Mouse (Mus musculus): ENCODE data around the gene Rtn2. TPM values are rescaled to one million over a fixed set of nuclear protein-coding genes. Genes with fewer than 3 reads are reported as not detected.

Rtn2 gene
- 53.7 and 57.0 TPM in 2 replicates for polyA plus RNA-seq (2014; fragmentation: Nextera tagmentation; extraction: Ambion mirVana)

DNA sequence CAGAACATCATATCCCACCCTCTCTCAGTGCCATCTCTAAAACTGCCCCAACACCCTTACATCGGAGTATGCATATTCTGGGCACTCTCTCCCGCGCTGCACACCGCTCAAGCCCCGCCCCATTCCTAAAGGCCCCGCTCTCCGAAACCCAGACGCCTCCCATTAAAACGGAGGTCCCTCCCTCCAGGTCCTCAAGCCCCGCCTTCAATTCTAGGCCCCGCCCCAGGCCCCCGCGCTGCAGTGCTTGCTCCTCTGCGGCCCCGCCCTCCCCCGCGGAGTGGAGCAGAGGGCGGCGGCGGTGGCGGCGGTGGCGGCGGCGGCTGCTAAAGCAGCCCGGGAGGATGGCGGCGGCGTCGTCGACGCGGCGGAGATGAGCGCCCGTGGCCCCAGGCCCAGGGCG, at the start of gene Rtn2:
Rtn2 (plus strand) TSS at position 240 of the 400 bp plus-strand sequence.
- peak; percentile 83 for DNase-seq (ENCODE audit: low spot score)
- H3K9ac ChIP-seq (ENCODE audit: low read depth, low read length): peak within 1 kb of the TSS; percentile 60
- peak; percentile 74 for ATAC-seq (ENCODE audit: low read depth)
- H3K36me3 ChIP-seq (ENCODE audit: control insufficient read depth, insufficient read depth, low read length): no peaks in the 10 kb centered on the region
- peak within 1 kb of the TSS; percentile 99 for H3K4me2 ChIP-seq (ENCODE audit: low read depth, low read length)
- WGBS: 2% methylated on average over 29 of the region's 37 CpGs
- H3K27ac ChIP-seq (replicated peaks; ENCODE audit: low read depth, low read length): no peak within 1 kb of the TSS
- peak within 1 kb of the TSS; percentile 62 for H3K4me3 ChIP-seq (ENCODE audit: low read depth, low read length)
- peaks cover 53% of the 10 kb centered on the region for H3K27me3 ChIP-seq (replicated peaks; ENCODE audit: control insufficient read depth, insufficient read depth, low read length)
- no peaks in the 10 kb centered on the region for H3K9me3 ChIP-seq (ENCODE audit: control insufficient read depth, low read length)
- H3K4me1 ChIP-seq (ENCODE audit: control insufficient read depth, insufficient read depth, low read length): no peaks in the 10 kb centered on the region

DNA sequence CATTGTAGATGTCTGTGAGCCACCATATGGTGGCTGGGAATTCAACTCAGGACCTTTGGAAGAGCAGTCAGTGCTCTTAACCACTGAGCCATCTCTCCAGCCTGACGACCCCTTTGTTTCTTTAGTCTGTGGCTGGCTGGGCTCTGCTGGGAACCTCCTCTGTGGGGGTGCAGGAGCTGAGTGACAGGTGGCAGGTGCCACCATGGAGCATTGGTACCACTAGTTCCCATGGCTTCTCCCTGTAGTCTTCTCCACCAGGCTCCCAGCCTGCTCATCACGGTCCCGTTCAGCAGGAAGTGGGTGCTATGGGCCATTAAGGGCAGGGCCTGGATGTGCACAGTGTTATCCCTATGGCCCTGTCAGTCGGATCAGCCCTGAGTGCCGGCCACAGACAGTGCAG, 47.8 kb upstream of the Rtn2 start:
- Histone ChIP-seq H3K27ac (replicated peaks; ENCODE audit: low read depth, low read length) (no peak overlapping the region), H3K4me3 (ENCODE audit: low read depth, low read length) (no peak overlapping the region), H3K36me3 (ENCODE audit: control insufficient read depth, insufficient read depth, low read length) (no peaks in the 10 kb centered on the region), H3K4me1 (ENCODE audit: control insufficient read depth, insufficient read depth, low read length) (0 out of 2 replicates have a peak, but pooled peaks cover 1% of the 10 kb centered on the region), H3K9ac (ENCODE audit: low read depth, low read length) (no peak overlapping the region), H3K4me2 (ENCODE audit: low read depth, low read length) (no peak overlapping the region), H3K9me3 (ENCODE audit: control insufficient read depth, low read length) (no peaks in the 10 kb centered on the region), H3K27me3 (replicated peaks; ENCODE audit: control insufficient read depth, insufficient read depth, low read length) (no peaks in the 10 kb centered on the region)
- 81% methylated on average over 5 of the region's 5 CpGs for WGBS
- DNase-seq (ENCODE audit: low spot score): no peak
- no peak for ATAC-seq (ENCODE audit: low read depth)

DNA sequence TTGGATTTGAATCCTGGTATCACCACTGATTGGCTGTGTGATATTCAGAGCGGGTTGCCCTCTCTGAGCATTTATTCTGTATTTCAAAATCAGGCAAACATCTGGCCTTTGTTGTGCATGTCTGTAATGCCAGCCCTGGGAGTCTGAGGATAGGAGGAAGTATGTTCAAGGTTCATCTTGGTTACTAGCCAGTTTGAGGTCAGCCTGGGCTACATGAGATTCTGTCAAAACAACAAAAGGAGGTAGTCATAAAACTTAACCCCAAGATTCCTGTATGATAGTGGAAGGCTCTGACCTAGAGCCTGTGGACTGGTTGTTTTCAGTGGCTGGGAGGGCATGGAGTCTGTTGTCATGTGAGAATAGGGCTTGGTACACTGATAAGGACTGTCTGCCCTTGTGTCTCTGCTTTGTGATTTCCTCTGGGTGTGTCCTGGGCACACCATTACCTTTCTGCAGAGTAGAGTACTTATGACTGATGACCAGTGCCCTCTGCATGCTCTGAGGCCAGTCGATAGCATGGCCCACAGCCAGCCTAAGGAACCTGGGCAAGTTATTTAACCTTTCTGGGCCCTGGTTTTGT, 47.2 kb upstream of the Rtn2 start:
- H3K27me3 ChIP-seq (replicated peaks; ENCODE audit: control insufficient read depth, insufficient read depth, low read length): no peaks in the 10 kb centered on the region
- 92% methylated on average over 2 of the region's 2 CpGs for WGBS
- ATAC-seq (ENCODE audit: low read depth): no peak

DNA sequence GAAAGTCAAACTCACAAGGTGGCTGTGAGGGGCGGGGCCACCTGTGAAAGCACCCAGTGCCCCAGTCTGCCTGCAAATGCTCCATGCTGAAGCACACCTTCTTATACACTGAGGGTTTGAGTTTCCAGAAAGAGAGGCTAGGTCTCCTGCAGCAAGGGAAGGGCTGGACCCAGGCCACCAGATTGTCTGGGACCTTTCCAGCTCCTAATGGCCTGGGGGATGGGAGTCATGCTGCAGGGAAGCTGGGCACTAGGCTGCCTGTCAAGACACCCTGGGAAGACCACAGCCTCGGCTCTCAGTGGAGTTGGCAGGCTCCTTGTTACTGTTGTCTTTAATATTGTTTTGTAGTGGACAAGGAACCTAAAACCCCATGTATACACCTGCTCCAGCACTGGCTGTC, 46.0 kb upstream of the Rtn2 start:
- Histone ChIP-seq H3K27ac (replicated peaks; ENCODE audit: low read depth, low read length) (no peak overlapping the region), H3K4me3 (ENCODE audit: low read depth, low read length) (no peak overlapping the region), H3K4me2 (ENCODE audit: low read depth, low read length) (no peak overlapping the region), H3K9me3 (ENCODE audit: control insufficient read depth, low read length) (no peaks in the 10 kb centered on the region), H3K36me3 (ENCODE audit: control insufficient read depth, insufficient read depth, low read length) (no peaks in the 10 kb centered on the region), H3K4me1 (ENCODE audit: control insufficient read depth, insufficient read depth, low read length) (no peaks in the 10 kb centered on the region), H3K27me3 (replicated peaks; ENCODE audit: control insufficient read depth, insufficient read depth, low read length) (no peaks in the 10 kb centered on the region), H3K9ac (ENCODE audit: low read depth, low read length) (no peak overlapping the region)
- DNase-seq (ENCODE audit: low spot score): no peak
- no peak for ATAC-seq (ENCODE audit: low read depth)
- WGBS: 74% methylated on average over 2 of the region's 2 CpGs

More for the DNA sequence above, 47.2 kb upstream of the Rtn2 start:
- Histone ChIP-seq H3K9me3 (ENCODE audit: control insufficient read depth, low read length) (no peaks in the 10 kb centered on the region), H3K4me1 (ENCODE audit: control insufficient read depth, insufficient read depth, low read length) (no peaks in the 10 kb centered on the region), H3K4me3 (ENCODE audit: low read depth, low read length) (no peak overlapping the region), H3K36me3 (ENCODE audit: control insufficient read depth, insufficient read depth, low read length) (no peaks in the 10 kb centered on the region), H3K4me2 (ENCODE audit: low read depth, low read length) (no peak overlapping the region), H3K27ac (replicated peaks; ENCODE audit: low read depth, low read length) (no peak overlapping the region), H3K9ac (ENCODE audit: low read depth, low read length) (no peak overlapping the region)
- DNase-seq (ENCODE audit: low spot score): no peak

DNA sequence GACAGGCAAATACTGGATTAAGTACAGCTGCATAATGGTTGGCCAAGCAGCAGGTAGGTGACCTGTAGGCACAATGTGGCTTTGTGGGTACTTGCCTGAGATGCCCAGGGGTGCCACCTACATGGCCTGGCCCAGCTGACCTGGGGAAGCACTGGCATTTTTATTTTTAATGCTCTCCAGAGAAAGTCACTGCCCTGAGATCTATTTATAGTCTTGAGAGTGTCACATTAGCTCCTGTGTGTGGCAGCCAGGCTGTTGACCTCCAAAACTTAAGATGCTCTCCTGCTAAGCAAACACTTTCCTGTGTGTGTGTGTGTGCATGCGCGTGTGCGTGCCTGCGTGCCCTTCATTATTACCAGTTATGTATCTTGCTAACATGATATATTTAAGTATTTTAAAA, 44.1 kb upstream of the Rtn2 start:
- H3K4me2 ChIP-seq (ENCODE audit: low read depth, low read length): no peak overlapping the region
- H3K9me3 ChIP-seq (ENCODE audit: control insufficient read depth, low read length): no peaks in the 10 kb centered on the region
- no peak overlapping the region for H3K4me3 ChIP-seq (ENCODE audit: low read depth, low read length)
- WGBS: 95% methylated on average over 4 of the region's 4 CpGs
- H3K36me3 ChIP-seq (ENCODE audit: control insufficient read depth, insufficient read depth, low read length): no peaks in the 10 kb centered on the region
- no peak for DNase-seq (ENCODE audit: low spot score)
- H3K9ac ChIP-seq (ENCODE audit: low read depth, low read length): no peak overlapping the region
- no peaks in the 10 kb centered on the region for H3K27me3 ChIP-seq (replicated peaks; ENCODE audit: control insufficient read depth, insufficient read depth, low read length)
- H3K27ac ChIP-seq (replicated peaks; ENCODE audit: low read depth, low read length): no peak overlapping the region
- ATAC-seq (ENCODE audit: low read depth): no peak
- no peaks in the 10 kb centered on the region for H3K4me1 ChIP-seq (ENCODE audit: control insufficient read depth, insufficient read depth, low read length)

DNA sequence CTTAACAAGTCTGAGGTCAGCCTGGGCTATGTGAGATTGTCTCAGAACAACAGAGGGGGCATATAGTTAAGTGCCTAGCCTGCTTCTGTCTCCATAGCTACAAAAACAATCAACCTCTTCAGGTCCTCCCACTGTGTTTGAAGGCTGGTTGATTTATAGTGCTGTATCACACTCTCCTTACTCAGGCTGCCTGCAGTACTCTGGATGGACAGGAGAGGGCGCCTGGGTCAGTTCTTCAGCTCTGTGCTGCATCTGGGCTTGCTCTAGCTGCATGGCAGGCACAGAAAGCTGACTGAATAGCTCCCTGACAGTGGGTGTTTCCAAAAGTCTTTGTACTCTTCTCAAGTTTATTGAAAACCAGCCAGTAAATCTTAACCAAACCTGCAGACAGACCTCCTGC, 43.0 kb upstream of the Rtn2 start:
- WGBS: 0% methylated on average over 1 of the region's 1 CpGs
- Histone ChIP-seq H3K9ac (ENCODE audit: low read depth, low read length) (no peak overlapping the region), H3K4me3 (ENCODE audit: low read depth, low read length) (no peak overlapping the region), H3K9me3 (ENCODE audit: control insufficient read depth, low read length) (no peaks in the 10 kb centered on the region), H3K27ac (replicated peaks; ENCODE audit: low read depth, low read length) (no peak overlapping the region), H3K4me2 (ENCODE audit: low read depth, low read length) (no peak overlapping the region), H3K36me3 (ENCODE audit: control insufficient read depth, insufficient read depth, low read length) (no peaks in the 10 kb centered on the region), H3K27me3 (replicated peaks; ENCODE audit: control insufficient read depth, insufficient read depth, low read length) (no peaks in the 10 kb centered on the region), H3K4me1 (ENCODE audit: control insufficient read depth, insufficient read depth, low read length) (no peaks in the 10 kb centered on the region)
- ATAC-seq (ENCODE audit: low read depth) (peak; percentile 92), DNase-seq (ENCODE audit: low spot score) (peak; percentile 89)

DNA sequence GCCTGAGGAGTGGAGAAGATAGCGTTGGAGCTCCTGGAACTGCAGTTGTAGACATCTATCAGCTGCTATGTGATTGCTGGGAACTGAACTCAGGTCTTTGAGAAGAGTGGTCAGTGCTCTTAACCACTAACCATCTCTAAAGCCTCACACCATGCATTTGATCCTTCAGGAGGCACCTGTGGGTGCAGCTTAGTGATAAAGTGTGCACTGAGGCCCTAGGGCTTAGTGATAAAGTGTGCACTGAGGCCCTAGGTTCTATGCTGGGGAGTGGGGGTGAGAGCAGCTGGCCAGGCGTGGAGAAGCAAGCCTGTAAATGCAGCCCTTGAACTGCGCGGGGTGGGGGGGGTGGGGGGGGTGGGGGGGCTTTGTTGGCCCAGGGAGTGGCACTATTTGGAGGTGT, 42.4 kb upstream of the Rtn2 start:
- Histone ChIP-seq H3K4me3 (ENCODE audit: low read depth, low read length) (no peak overlapping the region), H3K9me3 (ENCODE audit: control insufficient read depth, low read length) (no peaks in the 10 kb centered on the region), H3K9ac (ENCODE audit: low read depth, low read length) (no peak overlapping the region), H3K27ac (replicated peaks; ENCODE audit: low read depth, low read length) (no peak overlapping the region), H3K36me3 (ENCODE audit: control insufficient read depth, insufficient read depth, low read length) (peaks cover 3% of the 10 kb centered on the region; the same call in 1 of the 2 replicates), H3K27me3 (replicated peaks; ENCODE audit: control insufficient read depth, insufficient read depth, low read length) (no peaks in the 10 kb centered on the region), H3K4me1 (ENCODE audit: control insufficient read depth, insufficient read depth, low read length) (no peaks in the 10 kb centered on the region), H3K4me2 (ENCODE audit: low read depth, low read length) (no peak overlapping the region)
- 59% methylated on average over 1 of the region's 4 CpGs for whole genome bisulfite sequencing
- ATAC-seq (ENCODE audit: low read depth): no peak
- no peak for DNase-seq (ENCODE audit: low spot score)

DNA sequence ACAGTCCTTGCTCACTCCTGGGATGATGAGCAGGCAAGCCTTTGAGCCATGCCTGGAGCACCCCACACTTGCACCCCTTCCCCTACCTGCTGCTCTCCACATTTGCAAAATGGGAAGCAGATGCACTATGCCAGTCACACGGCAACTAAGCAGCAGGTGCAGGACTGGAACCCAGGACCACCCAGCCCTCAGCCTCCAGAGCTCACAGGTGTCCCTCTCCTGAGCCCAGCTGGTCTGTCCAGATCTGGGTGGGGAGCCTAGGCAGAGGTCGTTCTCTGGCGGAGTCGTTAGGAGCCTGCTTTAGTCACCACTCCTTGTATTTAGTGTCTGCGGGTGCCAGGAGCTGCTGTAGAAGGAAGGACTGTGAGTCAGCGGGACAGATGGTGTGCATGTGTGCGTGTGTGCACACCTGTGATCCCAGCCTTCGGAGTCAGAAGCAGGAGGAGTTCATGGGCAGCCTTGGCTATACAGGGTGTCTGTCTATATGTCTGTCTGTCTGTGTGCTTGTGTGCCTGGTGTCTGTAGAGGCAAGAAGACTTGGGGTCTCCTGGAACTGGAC, 41.4 kb upstream of the Rtn2 start:
- no peaks in the 10 kb centered on the region for H3K9me3 ChIP-seq (ENCODE audit: control insufficient read depth, low read length)
- no peak for ATAC-seq (ENCODE audit: low read depth)

DNA sequence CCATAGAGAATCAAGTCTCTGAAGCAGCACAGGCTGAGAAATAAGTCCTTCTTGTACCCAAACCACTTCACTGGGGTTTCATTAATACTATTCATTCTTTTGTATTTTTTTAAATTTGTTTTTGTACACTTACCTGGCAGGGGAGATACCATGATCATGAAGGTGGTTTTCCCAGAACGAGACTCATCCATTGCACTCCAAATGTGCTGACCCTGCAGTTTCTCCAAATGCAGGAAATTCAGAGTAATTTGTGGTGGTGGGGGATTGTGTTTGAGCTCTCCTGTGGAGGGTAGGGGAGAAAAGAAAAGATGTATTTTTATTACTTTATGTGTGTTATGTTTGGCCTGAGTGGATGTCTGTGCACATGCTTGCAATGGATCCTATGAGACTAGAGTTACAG, 40.4 kb upstream of the Rtn2 start:
- Histone ChIP-seq H3K36me3 (ENCODE audit: control insufficient read depth, insufficient read depth, low read length) (peaks cover 17% of the 10 kb centered on the region; the same call in 1 of the 2 replicates), H3K4me2 (ENCODE audit: low read depth, low read length) (no peak overlapping the region), H3K9ac (ENCODE audit: low read depth, low read length) (no peak overlapping the region), H3K27ac (replicated peaks; ENCODE audit: low read depth, low read length) (no peak overlapping the region), H3K4me3 (ENCODE audit: low read depth, low read length) (no peak overlapping the region), H3K27me3 (replicated peaks; ENCODE audit: control insufficient read depth, insufficient read depth, low read length) (no peaks in the 10 kb centered on the region), H3K9me3 (ENCODE audit: control insufficient read depth, low read length) (no peaks in the 10 kb centered on the region), H3K4me1 (ENCODE audit: control insufficient read depth, insufficient read depth, low read length) (no peaks in the 10 kb centered on the region)
- DNase-seq (ENCODE audit: low spot score) (no peak), ATAC-seq (ENCODE audit: low read depth) (no peak)
- whole genome bisulfite sequencing: 79% methylated on average over 1 of the region's 1 CpGs

More for the DNA sequence above, 41.4 kb upstream of the Rtn2 start:
- H3K27me3 ChIP-seq (replicated peaks; ENCODE audit: control insufficient read depth, insufficient read depth, low read length): no peaks in the 10 kb centered on the region
- peaks cover 13% of the 10 kb centered on the region; the same call in 1 of the 2 replicates for H3K36me3 ChIP-seq (ENCODE audit: control insufficient read depth, insufficient read depth, low read length)
- no peak overlapping the region for H3K4me3 ChIP-seq (ENCODE audit: low read depth, low read length)
- H3K9ac ChIP-seq (ENCODE audit: low read depth, low read length): no peak overlapping the region
- H3K4me1 ChIP-seq (ENCODE audit: control insufficient read depth, insufficient read depth, low read length): no peaks in the 10 kb centered on the region
- DNase-seq (ENCODE audit: low spot score): no peak
- H3K4me2 ChIP-seq (ENCODE audit: low read depth, low read length): no peak overlapping the region
- H3K27ac ChIP-seq (replicated peaks; ENCODE audit: low read depth, low read length): no peak overlapping the region
- 89% methylated on average over 8 of the region's 8 CpGs for WGBS
